9 mouse cellular contexts compared by ENCODE assay signal in the genomic region with DNA sequence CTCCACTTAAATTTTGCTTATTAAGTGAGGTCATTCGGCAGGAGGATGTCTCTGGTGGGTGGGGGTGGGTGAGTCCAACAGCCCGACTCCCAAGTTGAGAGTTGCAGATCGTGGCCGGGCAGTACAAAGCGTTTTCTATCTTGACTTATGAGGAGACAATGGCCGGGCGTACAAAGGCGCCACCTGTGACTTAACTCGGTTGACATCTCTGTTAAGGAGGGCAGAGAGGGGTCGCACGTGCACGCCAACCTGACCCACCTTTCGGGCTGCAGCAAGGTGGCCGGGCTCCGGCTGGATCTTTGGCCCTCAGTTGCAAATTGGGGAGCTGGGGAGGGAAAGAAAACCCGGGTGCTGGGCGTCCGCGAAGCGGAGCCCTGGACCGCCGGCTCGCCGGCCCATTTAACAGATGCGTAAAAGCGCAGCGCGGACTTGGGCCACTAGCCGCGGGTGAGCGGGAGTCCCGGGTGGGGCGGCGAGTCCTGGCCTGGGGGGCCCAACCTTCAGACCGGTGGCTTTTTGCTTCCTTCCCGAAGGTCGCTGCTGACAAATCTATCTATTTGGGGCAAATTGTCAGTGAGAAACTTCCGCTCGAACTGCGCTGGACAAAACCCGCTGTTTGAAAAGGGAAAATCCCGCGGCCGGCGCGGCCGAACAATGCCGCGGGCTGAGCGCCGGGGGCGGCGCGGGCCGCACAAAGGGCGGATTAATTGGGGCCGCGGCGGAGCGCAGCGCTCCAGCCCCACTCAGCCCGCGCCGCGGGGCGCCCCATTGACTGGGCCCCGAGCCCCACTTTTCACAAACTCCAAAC. TPM values are rescaled to one million over a fixed set of nuclear protein-coding genes. Genes with fewer than 3 reads are reported as not detected.
DNase-seq lines count a peak whose midpoint lies in the region; ATAC-seq and TF ChIP-seq lines count a peak whose summit lies in the region.
"Had no signal": no experiment of that assay in that cellular context is flagged by ENCODE, and none has a peak within 500 bp of the region (broad histone marks: within the 10 kb centered on the region; RNA-seq: fewer than 3 reads in every experiment).

No protein-coding gene starts in this region.

- H3K36me3 ChIP-seq in lung, embryonic 16.5 days (ENCODE audit: control insufficient read depth, insufficient read depth, low read length) = no peaks in the 10 kb centered on the region
- no peaks in the 10 kb centered on the region for H3K36me3 ChIP-seq in embryonic facial prominence, embryonic 15.5 days
- H3K36me3 ChIP-seq in limb, embryonic 14.5 days (ENCODE audit: control insufficient read depth, insufficient read depth, low read length) = no peaks in the 10 kb centered on the region
- H3K36me3 ChIP-seq in small intestine, adult 2 months (ENCODE audit: control insufficient read depth, insufficient read depth, low read length) = no peaks in the 10 kb centered on the region
- H3K36me3 ChIP-seq in thymus, adult 2 months (ENCODE audit: control insufficient read depth, insufficient read depth, low read length) = no peaks in the 10 kb centered on the region

- H3K9ac ChIP-seq in lung, embryonic 16.5 days (ENCODE audit: low read length) = no peak overlapping the region
- no peak overlapping the region for H3K9ac ChIP-seq in embryonic facial prominence, embryonic 15.5 days
- no peak overlapping the region for H3K9ac ChIP-seq in limb, embryonic 14.5 days (ENCODE audit: low read depth, low read length, severe bottlenecking)

- no peak for TF ChIP-seq CTCF in small intestine, adult 2 months (IDR thresholded peaks at IDR 0.05; ENCODE audit: extremely low read depth, insufficient read length, insufficient replicate concordance, low read depth, low read length)
- TF ChIP-seq CTCF in thymus, adult 2 months (IDR thresholded peaks at IDR 0.05; ENCODE audit: borderline replicate concordance, control insufficient read depth, extremely low read depth, insufficient read depth, low read length, poor library complexity) = no peak

- no peak for TF ChIP-seq POLR2A in limb, embryonic 14.5 days (IDR thresholded peaks at IDR 0.05; ENCODE audit: borderline replicate concordance, extremely low read depth, insufficient read depth, insufficient read length)
- no peak for TF ChIP-seq POLR2A in small intestine, adult 2 months (IDR thresholded peaks at IDR 0.05; ENCODE audit: low read depth, low read length)
- TF ChIP-seq POLR2A in thymus, adult 2 months (IDR thresholded peaks at IDR 0.05; ENCODE audit: control insufficient read depth, extremely low read depth, insufficient read depth, low read length, poor library complexity) = no peak

- intact Hi-C loops in left cerebral cortex, postnatal 14 days (cut with DNase I) = no loop called here

- DNase-seq in lung, postnatal 10 days = no peak
- DNase-seq in limb, embryonic 14.5 days (ENCODE audit: low spot score) = no peak
- no peak for DNase-seq in left cerebral cortex, postnatal 14 days (ENCODE audit: low spot score in 2 of 2)
- DNase-seq in thymus, adult 2 months = no peak
- DNase-seq in urinary bladder, adult 18-20 months (ENCODE audit: low spot score in 2 of 2) = no peak

- under 1% methylated on average over 67 of the region's 67 CpGs for WGBS in lung, embryonic 16.5 days
- WGBS in embryonic facial prominence, embryonic 15.5 days = under 1% methylated on average over 67 of the region's 67 CpGs
- under 1% methylated on average over 54 of the region's 67 CpGs for WGBS in limb, embryonic 14.5 days
- WGBS in small intestine, adult 2 months = 2% methylated on average over 67 of the region's 67 CpGs
- WGBS in thymus, adult 2 months = 3% methylated on average over 67 of the region's 67 CpGs

- peaks cover 8% of the 10 kb centered on the region for H3K4me1 ChIP-seq in lung, embryonic 16.5 days (replicated peaks; ENCODE audit: control insufficient read depth, insufficient read depth, low read length)
- peaks cover 11% of the 10 kb centered on the region for H3K4me1 ChIP-seq in embryonic facial prominence, embryonic 15.5 days
- H3K4me1 ChIP-seq in limb, embryonic 14.5 days (ENCODE audit: control insufficient read depth, insufficient read depth, low read length) = peaks cover 7% of the 10 kb centered on the region
- H3K4me1 ChIP-seq in small intestine, adult 2 months (ENCODE audit: control insufficient read depth, insufficient read depth, insufficient read length, low read length) = peaks cover 10% of the 10 kb centered on the region; the same call in 1 of the 2 replicates
- H3K4me1 ChIP-seq in thymus, adult 2 months (replicated peaks; ENCODE audit: control insufficient read depth, insufficient read depth, low read length) = no peaks in the 10 kb centered on the region

- peak overlapping the region; percentile 57 for H3K4me2 ChIP-seq in lung, embryonic 16.5 days (ENCODE audit: low read depth, low read length)
- peak overlapping the region; percentile 49 for H3K4me2 ChIP-seq in embryonic facial prominence, embryonic 15.5 days (replicated peaks)
- H3K4me2 ChIP-seq in limb, embryonic 14.5 days (replicated peaks; ENCODE audit: low read depth, low read length, severe bottlenecking) = peak overlapping the region; percentile 47

- H3K9me3 ChIP-seq in lung, embryonic 16.5 days (ENCODE audit: control insufficient read depth, low read length) = no peaks in the 10 kb centered on the region; the same call in 1 of the 2 replicates
- H3K9me3 ChIP-seq in embryonic facial prominence, embryonic 15.5 days (replicated peaks) = no peaks in the 10 kb centered on the region
- H3K9me3 ChIP-seq in limb, embryonic 14.5 days (ENCODE audit: control insufficient read depth, low read length) = no peaks in the 10 kb centered on the region

- H3K4me3 ChIP-seq in lung, embryonic 16.5 days (ENCODE audit: low read length) = peak overlapping the region; percentile 39
- H3K4me3 ChIP-seq in embryonic facial prominence, embryonic 15.5 days (replicated peaks) = peak overlapping the region; percentile 37
- peak overlapping the region; percentile 25 for H3K4me3 ChIP-seq in limb, embryonic 14.5 days (replicated peaks; ENCODE audit: low read length)
- peak overlapping the region; percentile 23 for H3K4me3 ChIP-seq in small intestine, adult 2 months (ENCODE audit: low read depth, low read length)
- H3K4me3 ChIP-seq in thymus, adult 2 months (ENCODE audit: control insufficient read depth, insufficient read depth, low read length) = no peak overlapping the region

- no peak overlapping the region for H3K27ac ChIP-seq in lung, embryonic 16.5 days (ENCODE audit: low read length)
- H3K27ac ChIP-seq in embryonic facial prominence, embryonic 15.5 days (replicated peaks) = no peak overlapping the region
- H3K27ac ChIP-seq in limb, embryonic 14.5 days (replicated peaks; ENCODE audit: low read depth, low read length) = no peak overlapping the region
- H3K27ac ChIP-seq in small intestine, adult 2 months (ENCODE audit: insufficient read depth, low read depth, low read length) = no peak overlapping the region
- no peak overlapping the region for H3K27ac ChIP-seq in thymus, adult 2 months (ENCODE audit: control insufficient read depth, insufficient read depth, low read length)

- H3K27me3 ChIP-seq in lung, embryonic 16.5 days (ENCODE audit: control insufficient read depth, insufficient read depth, low read depth, low read length) = peaks cover 91% of the 10 kb centered on the region
- peaks cover 95% of the 10 kb centered on the region for H3K27me3 ChIP-seq in embryonic facial prominence, embryonic 15.5 days
- H3K27me3 ChIP-seq in limb, embryonic 14.5 days (ENCODE audit: control insufficient read depth, insufficient read depth, low read length) = peaks cover 93% of the 10 kb centered on the region
- H3K27me3 ChIP-seq in small intestine, adult 2 months (ENCODE audit: control insufficient read depth, insufficient read depth, low read length) = peaks cover 75% of the 10 kb centered on the region
- H3K27me3 ChIP-seq in thymus, adult 2 months (ENCODE audit: control insufficient read depth, insufficient read depth, low read length) = peaks cover 41% of the 10 kb centered on the region

- ATAC-seq in lung, embryonic 16.5 days (ENCODE audit: low read depth) = no peak
- no peak for ATAC-seq in embryonic facial prominence, embryonic 15.5 days (ENCODE audit: insufficient number of reproducible peaks, low FRiP score, low TSS enrichment, low read depth)
- no peak for ATAC-seq in limb, embryonic 14.5 days (ENCODE audit: low FRiP score, low read depth)

RNA-seq across cellular contexts. Expression of a gene that starts 7.8 kb away (rescaled TPM):
- polyA plus RNA-seq in lung, embryonic 16.5 days (2015; fragmentation: Nextera tagmentation; extraction: Ambion mirVana) = 13.3 and 14.7 TPM in 2 replicates
- polyA plus RNA-seq in embryonic facial prominence, embryonic 15.5 days (2015; fragmentation: Nextera tagmentation; extraction: Ambion mirVana) = 12.9 and 14.9 TPM in 2 replicates
- 6.9 and 7.9 TPM in 2 replicates for polyA plus RNA-seq in limb, embryonic 14.5 days (2012; rRNA removed)
- 12.0 and 12.1 TPM in 2 replicates for polyA plus RNA-seq in limb, embryonic 14.5 days (2014; fragmentation: Nextera tagmentation; extraction: Ambion mirVana)
- polyA plus RNA-seq in small intestine, adult 2 months (2012; rRNA removed) = 8.0 and 13.0 TPM in 2 replicates
- 10 to 100 TPM; 46.8 to 48.8 TPM for total RNA-seq in left cerebral cortex, postnatal 14 days (2021)
- 63.0 and 69.4 TPM in 2 replicates for polyA plus RNA-seq in thymus, adult 2 months (2012; rRNA removed)

RNA-seq across cellular contexts. Expression of a gene that starts 8.0 kb away (rescaled TPM):
- not detected in 2 replicates for polyA plus RNA-seq in lung, embryonic 16.5 days (2015; fragmentation: Nextera tagmentation; extraction: Ambion mirVana)
- polyA plus RNA-seq in embryonic facial prominence, embryonic 15.5 days (2015; fragmentation: Nextera tagmentation; extraction: Ambion mirVana) = 1.7 and 1.8 TPM in 2 replicates
- polyA plus RNA-seq in limb, embryonic 14.5 days (2012; rRNA removed) = 0.01 and 0.15 TPM in 2 replicates
- polyA plus RNA-seq in limb, embryonic 14.5 days (2014; fragmentation: Nextera tagmentation; extraction: Ambion mirVana) = not detected in 2 replicates
- not detected in 2 replicates for polyA plus RNA-seq in small intestine, adult 2 months (2012; rRNA removed)
- total RNA-seq in left cerebral cortex, postnatal 14 days (2021) = 10 to 100 TPM; 11.0 to 13.8 TPM
- not detected in 2 replicates for polyA plus RNA-seq in thymus, adult 2 months (2012; rRNA removed)
- total RNA-seq: heart, adult 8-10 months had no signal
